Mouse (Mus musculus) cerebellum, adult 8-10 months (tissue): ENCODE results near the gene Ttc6.

Source experiments
- DNase-seq: peaks from one replicate; pipeline ENCODE4 v3.0.0; 2022

Ttc6 gene

DNA sequence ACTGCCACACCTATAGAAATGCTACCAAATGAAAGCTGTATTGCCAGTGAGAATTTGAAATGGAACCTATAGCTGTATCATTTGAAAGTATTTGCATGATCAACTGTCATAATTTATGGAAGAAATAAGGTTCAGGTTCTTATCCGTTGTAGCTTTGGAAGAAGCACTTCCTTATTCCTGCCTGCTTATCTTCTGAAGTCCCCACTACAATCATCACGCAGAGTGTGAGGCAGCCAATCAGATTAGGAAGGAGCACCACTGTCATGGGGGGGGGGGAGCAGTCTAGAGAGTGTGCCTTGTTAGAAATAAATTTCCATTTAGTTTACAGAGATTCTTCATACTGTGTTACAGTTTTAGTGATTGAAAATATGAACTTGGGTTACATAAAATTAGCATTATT, 108.5 kb downstream of the Ttc6 start:
- DNase-seq, result no peak

DNA sequence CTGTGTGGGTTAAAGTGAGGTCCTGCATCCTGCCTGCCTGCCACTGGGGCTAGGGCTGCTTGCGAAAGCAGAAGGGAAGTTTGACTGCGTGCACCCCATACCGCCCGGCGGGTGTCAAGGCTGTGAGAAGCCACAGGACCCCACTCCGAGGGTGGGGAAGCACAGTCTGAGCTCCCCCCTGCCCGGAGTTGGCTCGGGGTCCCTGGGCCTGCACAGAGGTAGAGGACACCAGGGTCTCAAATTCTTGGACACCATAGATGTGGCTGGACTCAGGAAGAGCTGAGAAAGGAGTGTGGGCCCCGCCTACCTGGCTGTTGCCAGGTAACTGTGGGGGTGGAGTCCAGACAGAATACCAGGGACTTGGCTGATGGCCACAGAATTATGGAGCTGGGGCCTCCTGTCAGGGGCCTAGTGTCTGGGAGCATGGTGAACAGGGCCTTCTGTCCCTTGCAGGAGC, 121.1 kb downstream of the Ttc6 start:
- DNase-seq, result no peak

- DNase-seq, result no peak
These were observed 146.1 kb downstream of the Ttc6 start for GRCm38 (mm10) chr12:57709966-57710365.

- DNase-seq, result no peak
These were observed 200.8 kb downstream of the Ttc6 start for GRCm38 (mm10) chr12:57764720-57765119.

- DNase-seq, result no peak
These were observed 212.5 kb downstream of the Ttc6 start for GRCm38 (mm10) chr12:57776290-57776997.

GRCm38 (mm10) chr12:57781926-57782325, 218.0 kb downstream of the Ttc6 start:
- DNase-seq, result no peak

DNA sequence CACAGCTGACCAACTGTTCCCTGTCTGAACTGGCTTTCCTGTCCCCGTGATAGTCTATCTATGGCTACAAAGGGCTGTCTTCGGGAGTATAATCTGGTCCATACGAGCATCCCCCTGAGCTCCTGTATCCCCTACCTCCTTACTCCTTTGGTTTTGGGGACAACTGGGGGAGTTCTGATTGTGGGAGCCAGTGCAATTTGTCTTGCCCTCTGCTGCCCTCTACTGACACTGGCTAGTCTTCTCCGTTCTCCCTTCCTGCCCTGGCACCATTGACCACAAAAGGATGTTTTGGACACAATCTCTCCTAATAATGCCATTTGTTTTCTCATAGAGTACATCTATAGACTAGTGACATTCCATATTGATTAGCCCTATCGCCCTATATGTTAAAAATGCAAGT, 223.6 kb downstream of the Ttc6 start:
- DNase-seq, result no peak
